Mouse (Mus musculus): ENCODE data around the gene Trmt10a.

Trmt10a gene

GRCm38 (mm10) chr3:138133916-138134315 lies 9.3 kb upstream of the Trmt10a start:
- no peak for DNase-seq (ENCODE audit: low read depth, low spot score)

DNA sequence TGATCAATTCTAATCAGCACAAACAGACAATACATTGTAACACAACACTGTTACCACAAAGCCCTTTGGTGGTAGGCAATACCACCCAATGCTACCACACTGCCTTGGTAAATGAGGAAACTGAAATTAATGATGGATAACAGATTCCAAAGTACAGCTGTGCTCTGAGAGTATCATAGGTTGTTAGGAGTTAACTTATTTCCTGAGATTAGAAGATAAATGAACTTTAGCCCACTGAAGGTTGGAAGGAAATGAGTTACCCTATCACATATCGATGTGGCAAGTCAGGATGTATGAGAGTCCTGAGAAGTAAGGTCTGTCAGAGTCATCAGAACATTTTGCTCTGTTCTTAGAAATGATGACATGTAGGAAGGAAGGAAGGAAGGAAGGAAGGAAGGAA lies 8.7 kb upstream of the Trmt10a start:
- DNase-seq (ENCODE audit: low read depth, low spot score): no peak

GRCm38 (mm10) chr3:138138146-138138545 lies 5.1 kb upstream of the Trmt10a start:
- DNase-seq (ENCODE audit: low read depth, low spot score): peak; percentile 63

DNA sequence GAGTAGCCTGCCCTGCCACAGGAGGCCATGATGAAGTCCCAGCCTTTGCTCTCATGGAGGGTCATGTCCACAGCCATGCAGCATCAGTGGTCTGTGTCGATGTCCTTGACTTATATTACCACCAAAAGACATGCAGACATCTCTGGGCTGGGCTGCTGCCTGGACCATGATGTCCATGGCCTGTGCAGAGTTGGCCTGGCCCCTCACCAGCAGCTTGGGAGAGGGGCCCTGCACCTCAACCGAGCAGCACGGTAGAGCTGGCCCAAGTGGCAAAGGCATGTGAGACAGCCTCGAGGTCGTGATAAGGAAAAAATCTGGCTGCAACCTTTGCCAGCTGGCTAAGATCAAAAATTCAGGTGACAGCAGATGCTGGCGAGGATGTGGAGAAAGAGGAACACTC lies 3.6 kb upstream of the Trmt10a start:
- no peak for DNase-seq (ENCODE audit: low read depth, low spot score)

DNA sequence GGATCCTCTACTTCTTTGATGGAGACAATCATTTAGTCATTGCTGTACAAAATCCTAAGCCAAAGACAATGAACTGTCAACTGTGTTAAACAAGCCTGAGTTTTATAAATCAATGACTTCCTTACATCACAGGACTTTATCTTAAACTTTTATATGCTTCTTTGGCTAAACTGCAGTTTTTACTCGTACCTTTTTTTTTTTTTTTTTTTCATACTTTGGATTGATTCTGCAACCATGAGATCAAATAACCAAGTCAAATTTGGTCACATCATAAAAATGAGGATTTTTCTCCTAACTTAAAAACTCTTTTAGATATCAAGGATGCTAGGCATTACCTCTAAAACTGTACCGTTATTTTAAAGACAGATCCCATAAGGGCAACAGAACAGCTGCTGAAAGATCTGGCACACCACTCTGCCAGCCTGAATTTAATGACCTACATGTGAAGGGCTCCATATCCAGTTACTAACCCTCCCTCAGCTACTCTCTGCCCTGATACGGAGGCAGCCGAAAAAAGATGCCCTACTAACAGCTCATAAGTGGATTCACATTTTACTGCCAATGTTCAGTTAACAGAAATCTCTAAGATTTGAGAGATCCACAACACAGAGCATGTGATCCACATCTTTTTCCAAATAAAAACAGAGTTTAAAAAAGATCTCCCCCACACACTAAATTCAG lies 1.1 kb upstream of the Trmt10a start:
- no peak for DNase-seq (ENCODE audit: low read depth, low spot score)

DNA sequence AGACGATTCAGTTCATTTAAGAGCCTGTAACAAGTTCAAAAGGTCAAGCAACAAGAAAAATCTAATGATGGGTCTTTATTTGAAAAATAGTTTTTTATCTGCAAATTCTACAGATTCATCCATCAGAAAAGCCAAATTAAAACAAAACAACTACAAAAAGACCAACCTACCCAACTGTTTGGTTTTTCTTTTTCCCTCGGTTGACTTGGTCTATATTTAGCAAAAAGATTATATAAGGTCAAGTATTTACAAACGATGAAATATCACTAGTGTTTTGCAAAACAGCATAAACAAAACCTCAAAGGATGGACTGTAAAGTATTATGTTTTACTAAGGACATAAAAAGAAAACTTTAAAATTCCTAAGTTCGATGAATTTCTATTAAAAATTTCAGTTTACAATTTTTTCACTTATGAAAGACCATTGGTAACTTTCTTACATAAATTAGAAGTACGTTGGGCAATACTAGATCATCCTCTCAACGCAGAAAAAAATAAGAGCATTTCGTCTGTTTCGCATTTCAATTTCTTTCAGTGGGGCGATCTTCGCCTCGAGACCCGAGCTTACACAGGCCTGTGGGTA lies 424 bp upstream of the Trmt10a start:
- no peak for DNase-seq (ENCODE audit: low read depth, low spot score)

DNA sequence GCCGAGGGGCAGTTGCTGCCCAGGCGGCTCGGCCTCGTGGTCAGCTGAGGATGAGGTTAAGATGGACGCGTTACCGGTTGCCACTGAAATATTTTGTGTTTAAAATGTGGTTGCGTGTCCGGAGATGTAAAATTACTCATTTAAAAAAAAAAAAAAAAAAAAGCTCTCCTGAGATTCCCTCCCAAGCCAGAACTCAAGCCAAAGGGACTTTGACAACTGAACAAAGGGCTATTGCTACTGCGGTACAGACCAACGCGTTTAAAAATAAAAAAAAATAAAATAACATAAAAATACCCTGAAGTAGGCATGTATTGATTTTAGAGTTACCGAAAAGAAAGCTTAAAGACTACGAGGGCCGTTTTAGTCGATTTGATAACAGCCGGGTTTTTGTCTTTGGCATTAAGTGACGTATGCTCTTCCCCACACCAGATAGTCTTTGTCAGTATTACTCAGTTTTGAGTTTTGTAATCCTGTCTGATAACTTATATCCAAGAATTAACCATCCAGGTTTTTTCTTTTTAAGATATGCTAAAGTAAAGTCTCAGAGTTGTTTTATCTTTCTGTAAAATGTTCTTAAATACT lies 903 bp downstream of the Trmt10a start:
- DNase-seq (ENCODE audit: low read depth, low spot score): no peak

GRCm38 (mm10) chr3:138144642-138145171 lies 1.5 kb downstream of the Trmt10a start, which contains the start of gene Mttp:
Gene Mttp, minus strand, starts transcription at chr3:138144968.
- peak; percentile 89 for DNase-seq (ENCODE audit: low read depth, low spot score)

GRCm38 (mm10) chr3:138148811-138149210 lies 5.6 kb downstream of the Trmt10a start:
- peak; percentile 63 for DNase-seq (ENCODE audit: low read depth, low spot score)

DNA sequence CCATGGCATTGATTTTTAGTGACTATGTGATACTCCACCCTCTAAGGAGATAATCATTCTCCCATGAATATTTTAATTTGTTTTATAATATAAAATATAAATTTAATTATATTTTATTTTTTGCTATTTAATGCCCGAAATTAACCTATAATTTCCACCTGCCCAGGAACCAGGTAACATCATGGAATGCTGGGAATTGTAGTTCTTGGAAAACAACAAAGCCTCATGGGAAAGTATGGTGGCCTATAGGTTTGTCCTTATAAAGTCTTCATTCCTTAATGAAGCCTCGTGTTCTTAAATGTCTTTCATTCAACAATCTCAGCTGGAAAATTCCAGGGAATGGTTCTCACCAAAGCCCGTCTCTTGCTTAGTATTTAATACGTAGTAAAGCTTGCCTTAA lies 11.8 kb downstream of the Trmt10a start:
- no peak for DNase-seq (ENCODE audit: low read depth, low spot score)

GRCm38 (mm10) chr3:138156651-138157050 lies 13.4 kb downstream of the Trmt10a start:
- DNase-seq (ENCODE audit: low read depth, low spot score): no peak

GRCm38 (mm10) chr3:138161623-138162022 lies 18.4 kb downstream of the Trmt10a start:
- DNase-seq (ENCODE audit: low read depth, low spot score): no peak

DNA sequence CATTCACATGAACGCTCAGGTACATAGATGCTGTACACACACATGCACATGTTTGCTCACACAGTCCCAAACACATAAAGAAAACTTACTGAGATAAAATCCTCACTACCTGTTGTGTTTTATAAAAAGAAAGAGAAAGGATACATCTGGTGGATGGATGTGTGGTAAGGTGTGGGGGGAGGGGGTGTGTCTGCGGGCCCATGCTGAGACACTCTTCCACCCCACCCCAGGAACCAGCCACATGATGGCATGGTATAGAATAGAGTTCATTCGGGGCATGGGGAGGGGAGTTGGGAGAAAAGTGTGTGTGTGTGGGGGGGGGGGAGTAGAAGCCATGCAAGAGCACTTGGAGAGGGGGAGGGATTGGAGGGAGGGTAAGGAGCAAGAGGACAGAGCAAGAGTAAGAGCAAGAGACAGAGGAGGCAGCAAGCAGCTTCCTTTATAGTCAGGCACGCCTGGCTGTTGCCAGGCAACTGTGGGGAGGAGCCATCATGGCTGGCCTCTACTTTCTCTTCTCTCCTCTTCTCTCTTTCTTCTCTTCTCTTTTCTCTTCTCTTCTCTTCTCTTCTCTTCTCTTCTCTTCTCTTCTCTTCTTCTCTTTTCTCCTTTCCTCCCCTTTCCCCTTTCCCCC lies 19.4 kb downstream of the Trmt10a start:
- DNase-seq (ENCODE audit: low read depth, low spot score): peak; percentile 69

DNA sequence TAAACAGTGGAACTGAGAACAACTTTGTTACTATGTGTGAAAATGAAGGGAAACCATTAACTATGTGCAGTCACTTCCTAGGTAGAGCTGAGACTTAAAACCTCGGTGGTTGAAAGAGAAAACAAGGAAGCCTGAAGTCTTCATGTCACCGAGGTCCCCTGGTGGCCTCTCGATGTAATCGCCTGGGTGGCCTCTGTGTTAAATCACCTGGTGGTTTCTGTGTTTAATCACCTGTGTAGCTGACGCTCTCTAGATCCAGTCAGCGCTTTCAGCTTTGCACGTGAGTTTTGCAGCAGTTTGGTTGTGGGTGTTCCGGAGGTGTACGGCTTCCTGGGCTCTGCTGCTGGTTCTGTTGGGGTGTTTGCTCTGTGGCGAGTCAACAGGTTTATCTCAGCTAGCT lies 30.0 kb downstream of the Trmt10a start:
- DNase-seq (ENCODE audit: low read depth, low spot score): peak; percentile 40

- DNase-seq (ENCODE audit: low read depth, low spot score): no peak
Observed at GRCm38 (mm10) chr3:138175551-138175950, 32.3 kb downstream of the Trmt10a start.

DNA sequence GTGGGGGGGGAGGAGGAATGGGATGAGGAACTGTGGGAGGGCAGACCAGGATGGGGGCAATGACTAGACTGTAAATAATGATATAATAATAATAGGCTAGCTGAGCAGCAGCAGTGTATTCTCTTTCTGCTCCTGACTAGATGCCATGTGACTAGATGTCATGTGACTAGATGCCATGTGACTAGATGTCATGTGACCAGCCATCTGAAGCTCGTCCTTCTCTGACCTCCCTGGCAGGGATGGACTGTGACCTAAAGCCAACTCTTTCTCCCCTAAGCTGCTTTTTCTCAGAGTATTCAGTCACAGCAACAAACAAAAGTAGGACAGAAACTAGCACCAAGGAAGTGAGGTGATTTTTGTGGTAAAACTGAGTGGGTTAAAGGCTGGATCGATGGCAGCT lies 38.8 kb downstream of the Trmt10a start:
- no peak for DNase-seq (ENCODE audit: low read depth, low spot score)

DNA sequence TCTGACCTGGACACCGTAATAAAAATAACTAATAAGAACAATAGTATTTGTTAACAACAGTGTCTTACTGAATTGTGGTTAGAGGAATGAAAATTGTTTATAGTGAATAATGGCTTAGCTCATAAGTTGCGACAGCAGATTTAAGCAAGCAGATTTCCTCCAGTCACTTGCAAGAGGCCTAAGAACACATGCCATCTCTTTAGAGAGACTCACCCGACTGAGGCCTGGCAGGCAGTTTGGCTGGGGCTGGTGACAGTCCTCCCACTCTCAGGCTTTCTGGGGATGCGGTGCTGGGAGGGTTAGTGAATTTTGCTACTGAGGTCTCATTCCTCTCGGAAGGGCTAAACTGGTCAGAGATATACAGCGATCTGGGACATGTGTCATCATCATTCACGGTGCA lies 40.1 kb downstream of the Trmt10a start:
- DNase-seq (ENCODE audit: low read depth, low spot score): no peak

DNA sequence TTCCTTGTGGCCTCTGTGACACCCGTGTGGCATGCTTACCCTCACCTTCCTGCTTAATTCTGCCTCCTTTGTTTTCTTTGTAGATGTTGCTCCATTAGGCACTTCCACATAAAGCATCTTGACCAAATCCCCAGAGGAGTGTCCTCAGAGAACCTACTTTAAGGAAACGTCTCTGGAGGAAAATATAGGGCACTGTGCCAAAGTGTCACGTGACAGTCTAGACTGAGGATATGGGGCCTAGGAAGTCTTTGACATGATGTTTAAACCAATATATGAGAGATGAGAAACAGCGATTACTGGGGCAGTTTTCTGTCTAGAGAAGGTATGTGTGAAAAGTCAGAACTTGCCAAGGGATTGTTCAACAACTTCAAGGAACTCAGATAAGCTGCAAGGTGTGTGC lies 42.0 kb downstream of the Trmt10a start:
- DNase-seq (ENCODE audit: low read depth, low spot score): no peak

DNA sequence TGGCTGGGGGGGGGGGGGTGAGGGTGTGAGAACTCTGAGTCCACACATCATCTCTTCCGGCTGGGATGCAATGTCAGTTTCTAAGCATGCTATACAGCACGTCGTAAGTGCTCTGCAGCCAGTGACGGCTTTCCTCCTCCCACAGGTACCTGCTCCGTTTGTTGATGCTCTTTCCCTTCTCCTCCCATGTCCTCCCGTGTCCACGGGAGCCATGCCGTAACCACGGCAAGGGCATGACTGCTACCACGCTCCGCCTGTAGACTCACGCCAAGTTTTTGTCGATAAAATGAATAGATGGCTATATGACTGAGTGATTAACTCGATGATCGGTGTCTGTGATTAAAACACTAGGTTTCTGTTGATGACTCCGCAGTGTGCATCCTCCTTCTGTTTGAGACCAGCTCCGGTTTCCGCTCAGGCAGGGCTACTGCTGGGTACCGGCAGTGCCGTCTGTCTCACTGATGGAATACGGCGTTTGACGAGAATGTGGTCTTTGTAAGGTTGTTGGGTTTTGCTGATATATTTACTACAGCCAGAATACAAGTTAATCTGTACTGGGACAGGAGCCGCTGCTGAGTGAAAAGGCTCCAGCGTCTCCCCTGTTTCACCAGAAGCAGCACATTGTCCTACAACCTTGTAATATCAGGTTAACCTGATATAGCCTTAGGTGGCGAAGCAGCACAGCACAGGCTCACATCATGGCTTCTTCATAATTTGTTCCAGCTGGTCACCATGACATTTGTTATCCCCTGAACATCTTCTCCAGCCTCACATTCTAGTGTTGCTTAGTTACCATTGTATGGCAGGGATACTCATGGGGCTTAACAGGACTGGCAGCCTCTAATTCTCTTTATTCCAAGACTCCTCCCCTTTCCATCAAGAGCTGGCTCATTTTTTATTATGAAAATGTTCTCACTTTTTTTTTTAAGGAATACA lies 43.0 kb downstream of the Trmt10a start:
- no peak for DNase-seq (ENCODE audit: low read depth, low spot score)

- DNase-seq (ENCODE audit: low read depth, low spot score): no peak
Observed at GRCm38 (mm10) chr3:138192260-138192659, 49.0 kb downstream of the Trmt10a start.

DNA sequence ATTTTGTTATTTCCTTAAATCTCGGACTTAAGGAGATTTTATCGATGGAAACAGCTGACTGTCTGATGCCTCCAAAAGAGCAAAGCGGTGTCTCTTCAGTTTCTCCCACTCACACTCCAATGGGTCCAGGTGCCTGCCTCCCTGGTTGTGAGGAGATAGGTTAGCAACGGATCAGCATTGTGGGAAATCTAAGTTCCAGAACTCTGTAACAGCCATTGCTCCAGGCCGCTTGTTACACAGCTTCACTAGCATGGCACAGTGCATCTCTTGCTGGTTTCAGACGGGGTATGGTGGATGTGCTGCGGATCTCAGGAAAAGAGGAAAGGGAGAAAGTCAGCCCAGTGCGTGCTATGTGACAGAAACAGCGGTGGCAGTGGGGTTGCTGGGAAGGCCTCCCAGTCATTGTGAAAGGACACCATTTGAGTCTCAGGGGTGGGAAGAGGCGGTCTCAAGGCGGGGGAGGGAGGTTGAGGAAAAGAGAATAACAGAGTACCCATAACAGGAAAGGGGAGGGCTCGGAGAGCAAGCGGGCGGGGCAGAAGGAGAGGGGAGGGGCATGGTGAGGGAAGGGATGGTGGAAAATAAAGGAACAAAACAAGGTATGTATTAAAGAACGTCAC lies 50.5 kb downstream of the Trmt10a start, which contains the start of gene 4930579F01Rik:
TSS of gene 4930579F01Rik (minus strand) at position 143 of the 620 bp plus-strand sequence.
- DNase-seq (ENCODE audit: low read depth, low spot score): peak; percentile 56

Measured in R1 (cell line).